Mouse (Mus musculus): Measurements from ENCODE around the gene Smarcad1. TPM values are rescaled to one million over a fixed set of nuclear protein-coding genes. Genes with fewer than 3 reads are reported as not detected.

Gene Smarcad1
- polyA plus RNA-seq, 1 experiment from 2014 or later, result 139 TPM

DNA sequence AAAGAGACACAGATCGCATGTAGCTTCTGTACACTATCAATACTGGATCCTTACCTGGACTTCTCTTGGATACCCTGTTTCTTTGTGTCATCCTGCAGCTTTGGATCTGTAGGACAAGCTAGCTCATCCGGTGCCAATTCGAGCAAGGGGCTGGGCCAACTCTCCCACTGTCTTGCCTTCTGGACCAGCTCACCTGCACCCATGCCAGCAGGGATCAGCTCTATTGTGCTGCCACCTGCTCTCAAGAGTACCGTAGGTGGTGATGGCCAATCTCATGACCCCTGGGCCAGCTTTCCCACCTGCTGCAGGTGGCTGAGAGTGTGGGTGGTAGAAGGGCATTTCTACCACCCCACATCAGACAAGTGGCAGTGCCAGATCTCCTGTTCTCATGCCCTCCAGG is 114.7 kb downstream of the Smarcad1 start:
- 94% methylated on average over 4 of the region's 4 CpGs for WGBS
- H3K36me3 ChIP-seq (ENCODE audit: poor library complexity, severe bottlenecking), result no peaks in the 10 kb centered on the region
- no peaks in the 10 kb centered on the region for H3K27me3 ChIP-seq
- no peak overlapping the region for H3K4me3 ChIP-seq
- no peak for ATAC-seq
- H3K4me2 ChIP-seq, result no peak overlapping the region
- H3K27ac ChIP-seq, result no peak overlapping the region
- no peaks in the 10 kb centered on the region for H3K4me1 ChIP-seq
- H3K9me3 ChIP-seq (replicated peaks), result no peaks in the 10 kb centered on the region
- H3K9ac ChIP-seq, result no peak overlapping the region

DNA sequence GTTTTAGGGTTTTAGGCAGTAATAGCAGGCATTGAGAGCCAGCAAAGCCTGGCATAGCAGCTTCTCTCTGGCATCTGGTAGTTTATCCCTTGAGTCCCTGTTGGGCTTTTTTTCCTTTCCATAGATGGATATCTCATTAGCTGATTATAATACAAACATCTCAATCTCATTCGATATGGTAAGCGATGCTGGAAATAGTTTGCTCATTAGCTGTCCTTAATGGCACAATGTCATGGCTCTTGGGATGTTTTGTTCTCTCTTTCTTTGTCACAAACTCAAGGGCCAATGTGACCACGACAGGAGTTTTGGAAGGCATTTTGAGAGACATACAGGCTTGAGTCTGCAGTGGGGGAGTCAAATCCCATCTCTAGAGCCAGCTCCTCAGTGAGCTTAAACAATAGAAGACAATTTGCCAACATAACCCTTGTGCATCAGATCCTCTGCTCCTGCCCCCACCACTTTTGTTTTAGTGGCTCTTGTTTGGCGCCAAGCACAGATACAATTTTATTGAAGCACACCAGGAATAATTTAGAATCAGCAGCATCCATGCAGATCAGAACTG is 117.1 kb downstream of the Smarcad1 start:
- Histone ChIP-seq H3K9ac (no peak overlapping the region), H3K9me3 (replicated peaks) (no peaks in the 10 kb centered on the region), H3K4me3 (no peak overlapping the region), H3K27ac (no peak overlapping the region), H3K4me2 (no peak overlapping the region), H3K36me3 (ENCODE audit: poor library complexity, severe bottlenecking) (no peaks in the 10 kb centered on the region), H3K4me1 (no peaks in the 10 kb centered on the region), H3K27me3 (no peaks in the 10 kb centered on the region)
- no peak for ATAC-seq
- WGBS, result 44% methylated on average over 4 of the region's 4 CpGs

DNA sequence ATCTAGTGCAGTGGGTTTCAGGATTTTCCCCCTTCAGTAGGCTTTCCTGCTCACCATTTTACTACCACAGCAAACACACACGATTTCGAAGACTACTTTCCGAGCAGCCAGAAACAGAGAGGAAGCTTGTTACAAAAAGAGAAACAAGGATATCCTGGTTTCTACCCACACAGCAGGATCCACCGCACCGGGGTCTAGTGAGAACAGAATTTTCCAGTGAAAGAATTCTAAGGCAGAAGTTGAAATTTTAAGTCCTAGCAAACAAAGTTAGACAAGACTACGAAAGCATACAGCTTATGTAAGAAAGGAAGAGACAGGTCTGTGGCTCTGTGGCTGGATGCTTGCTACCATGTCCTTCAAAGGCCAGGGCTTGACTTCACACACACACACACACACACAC is 121.8 kb downstream of the Smarcad1 start:
- Histone ChIP-seq H3K4me3 (no peak overlapping the region), H3K4me1 (no peaks in the 10 kb centered on the region), H3K9ac (no peak overlapping the region), H3K27ac (no peak overlapping the region), H3K27me3 (no peaks in the 10 kb centered on the region), H3K9me3 (replicated peaks) (no peaks in the 10 kb centered on the region), H3K36me3 (ENCODE audit: poor library complexity, severe bottlenecking) (no peaks in the 10 kb centered on the region), H3K4me2 (no peak overlapping the region)
- ATAC-seq, result no peak
- WGBS, result 92% methylated on average over 6 of the region's 6 CpGs

DNA sequence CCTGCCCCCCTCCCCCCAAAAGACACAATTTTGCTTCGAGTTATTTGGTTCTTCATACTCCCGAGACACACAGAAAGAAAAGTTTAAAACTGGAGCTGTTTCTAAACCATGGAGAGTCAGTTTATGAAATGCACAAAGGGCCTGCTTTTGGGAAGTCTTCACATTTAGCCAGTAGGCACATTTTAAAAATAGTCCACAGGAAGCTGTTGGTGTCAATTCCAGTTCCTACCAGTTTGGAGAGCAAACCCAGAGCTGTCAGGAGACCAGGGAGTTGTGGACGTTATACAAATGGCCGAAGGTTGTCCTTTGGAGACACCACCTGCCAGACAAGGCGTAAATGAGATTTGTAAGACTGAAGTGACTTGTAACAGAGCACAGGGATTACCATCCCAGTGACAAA is 122.6 kb downstream of the Smarcad1 start:
- Histone ChIP-seq H3K4me2 (no peak overlapping the region), H3K27ac (no peak overlapping the region), H3K4me3 (no peak overlapping the region), H3K4me1 (no peaks in the 10 kb centered on the region), H3K36me3 (ENCODE audit: poor library complexity, severe bottlenecking) (no peaks in the 10 kb centered on the region), H3K9ac (no peak overlapping the region), H3K27me3 (no peaks in the 10 kb centered on the region), H3K9me3 (replicated peaks) (no peaks in the 10 kb centered on the region)
- 74% methylated on average over 5 of the region's 5 CpGs for WGBS
- ATAC-seq, result no peak

Other genes with a start within 250 kb of the Smarcad1 start
- 4.4 and 4.9 TPM in 2 replicates for gene Hpgds, start 102.3 kb downstream of the Smarcad1 start, polyA plus RNA-seq (2015; fragmentation: Nextera tagmentation; extraction: Ambion mirVana)